Mouse (Mus musculus) heart, embryonic 15.5 days (tissue): Measurements from ENCODE around the gene Syn3. TPM values are rescaled to one million over a fixed set of nuclear protein-coding genes. Genes with fewer than 3 reads are reported as not detected.

Source experiments
- ATAC-seq: fragments of 200-750 bp; cut with Nextera tagmentation; replicated peaks from 2 replicates; pipeline ENCODE4 v1.8.0; 2017; ENCODE audit warnings: low read depth, moderate TSS enrichment; ENCODE audit not compliant: insufficient number of reproducible peaks, insufficient read depth, low FRiP score
- H3K27ac ChIP-seq: fragments of 300-500 bp; sonication (generic); 2 replicates; pipeline ENCODE4 v1.5.1; 2015; ENCODE audit warnings: mild to moderate bottlenecking, inconsistent platforms
- H3K27me3 ChIP-seq: fragments of 300-500 bp; sonication (generic); 2 replicates; pipeline ENCODE4 v1.6.1; 2015; ENCODE audit warnings: inconsistent platforms
- H3K36me3 ChIP-seq: fragments of 300-500 bp; sonication (generic); 2 replicates; pipeline ENCODE4 v1.6.1; 2015; ENCODE audit warnings: mild to moderate bottlenecking, inconsistent platforms
- H3K4me1 ChIP-seq: fragments of 300-500 bp; sonication (generic); replicated peaks from 2 replicates; pipeline ENCODE4 v1.6.1; 2015; ENCODE audit warnings: inconsistent platforms
- H3K4me2 ChIP-seq: fragments of 300-500 bp; sonication (generic); 2 replicates; pipeline ENCODE4 v1.6.1; 2015; ENCODE audit warnings: inconsistent platforms, mild to moderate bottlenecking, moderate library complexity
- H3K4me3 ChIP-seq: fragments of 300-500 bp; sonication (generic); 2 replicates; pipeline ENCODE4 v1.5.1; 2015; ENCODE audit warnings: mild to moderate bottlenecking, inconsistent platforms
- H3K9ac ChIP-seq: fragments of 300-500 bp; sonication (generic); 2 replicates; pipeline ENCODE4 v1.6.1; 2015; ENCODE audit warnings: mild to moderate bottlenecking, inconsistent platforms
- H3K9me3 ChIP-seq: fragments of 300-500 bp; sonication (generic); replicated peaks from 2 replicates; pipeline ENCODE4 v1.6.1; 2016; ENCODE audit warnings: inconsistent platforms
- WGBS: fragments of 180-500 bp; shearing (Covaris S2); methylation state at CpG from one replicate; pipeline ENCODE4 v1.1.7; 2015; ENCODE audit warnings: mixed read lengths; 5-methylcytosine and 5-hydroxymethylcytosine counted together
- polyA plus RNA-seq: library from polyadenylated mRNA; unstranded; fragments of >200 nt; fragmentation: Nextera tagmentation; extraction: Ambion mirVana; gene quantifications from 2 replicates; pipeline ENCODE4 v1.2.1, GENCODE M21; 2015

Syn3 gene
- polyA plus RNA-seq, 1 experiment from 2014 or later, result 0.82 TPM

DNA sequence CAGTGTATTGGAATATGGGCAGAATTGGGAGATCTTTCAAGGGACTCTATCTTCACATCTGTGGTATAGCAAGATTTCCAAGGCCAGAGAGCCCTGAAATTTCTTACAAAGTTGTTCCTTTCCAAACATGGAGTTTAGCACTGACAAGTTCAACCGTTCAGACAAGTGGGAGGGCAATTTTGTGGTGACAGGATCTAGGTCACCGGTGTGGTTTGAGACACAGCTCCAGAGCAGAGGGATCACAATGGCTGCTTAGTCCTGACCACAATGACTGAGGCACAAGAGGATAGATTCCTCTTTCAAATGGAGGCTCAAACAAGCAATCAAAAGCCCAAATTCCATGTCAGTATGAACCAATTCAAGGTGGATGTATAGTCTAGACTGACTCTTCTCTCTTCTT is 487.5 kb downstream of the Syn3 start:
- no peak overlapping the region for H3K9ac ChIP-seq
- no peak for ATAC-seq
- no peaks in the 10 kb centered on the region for H3K36me3 ChIP-seq
- no peak overlapping the region for H3K4me2 ChIP-seq
- no peaks in the 10 kb centered on the region for H3K4me1 ChIP-seq
- no peak overlapping the region for H3K4me3 ChIP-seq
- 77% methylated on average over 2 of the region's 2 CpGs for WGBS
- H3K27me3 ChIP-seq, result no peaks in the 10 kb centered on the region
- H3K27ac ChIP-seq, result no peak overlapping the region
- H3K9me3 ChIP-seq, result no peaks in the 10 kb centered on the region

DNA sequence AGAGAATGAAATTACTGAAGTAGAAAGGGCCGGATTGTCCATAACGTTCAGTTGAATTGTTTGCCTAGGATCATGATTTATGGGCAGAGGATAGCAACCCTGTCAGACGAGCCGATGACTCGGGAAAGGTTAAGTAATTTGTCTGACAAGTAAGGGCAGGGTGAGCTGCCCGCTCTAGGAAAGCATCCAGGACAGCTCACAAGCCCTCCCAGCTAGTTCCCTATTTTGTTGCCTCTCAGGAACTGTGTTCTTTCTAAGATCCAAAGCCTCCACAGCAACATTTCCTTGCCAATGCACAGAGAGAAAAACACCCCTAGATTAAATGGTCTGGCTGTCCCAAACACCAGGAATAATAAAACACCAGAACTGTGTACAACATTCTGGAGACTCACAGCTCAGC is 488.1 kb downstream of the Syn3 start:
- H3K36me3 ChIP-seq, result no peaks in the 10 kb centered on the region
- ATAC-seq, result no peak
- 48% methylated on average over 6 of the region's 6 CpGs for WGBS

GRCm38 (mm10) chr10:86009688-86010087 is 489.0 kb downstream of the Syn3 start:
- Histone ChIP-seq H3K4me2 (no peak overlapping the region), H3K4me3 (no peak overlapping the region), H3K9ac (no peak overlapping the region), H3K27ac (no peak overlapping the region), H3K36me3 (no peaks in the 10 kb centered on the region), H3K27me3 (no peaks in the 10 kb centered on the region), H3K4me1 (no peaks in the 10 kb centered on the region), H3K9me3 (no peaks in the 10 kb centered on the region)
- WGBS, result 81% methylated on average over 2 of the region's 2 CpGs
- ATAC-seq, result no peak

More for the DNA sequence above, 488.1 kb downstream of the Syn3 start:
- Histone ChIP-seq H3K9me3 (no peaks in the 10 kb centered on the region), H3K4me2 (no peak overlapping the region), H3K4me3 (no peak overlapping the region), H3K27ac (no peak overlapping the region), H3K27me3 (no peaks in the 10 kb centered on the region), H3K9ac (no peak overlapping the region), H3K4me1 (no peaks in the 10 kb centered on the region)

GRCm38 (mm10) chr10:86006455-86006854 is 492.2 kb downstream of the Syn3 start:
- Histone ChIP-seq H3K4me3 (no peak overlapping the region), H3K27me3 (no peaks in the 10 kb centered on the region), H3K36me3 (no peaks in the 10 kb centered on the region), H3K4me1 (no peaks in the 10 kb centered on the region), H3K4me2 (no peak overlapping the region), H3K27ac (no peak overlapping the region), H3K9ac (no peak overlapping the region), H3K9me3 (no peaks in the 10 kb centered on the region)
- WGBS, result 73% methylated on average over 5 of the region's 5 CpGs
- ATAC-seq, result no peak

Other genes starting within 250 kb of the Syn3 start
- gene Timp3, start 198.5 kb downstream of the Syn3 start, polyA plus RNA-seq, result 78.8 and 81.2 TPM in 2 replicates
- gene Hsp90b1, start 206.6 kb upstream of the Syn3 start, polyA plus RNA-seq, result 398 and 406 TPM in 2 replicates
- 1.4 and 1.7 TPM in 2 replicates for gene Ttc41, start 206.9 kb upstream of the Syn3 start, polyA plus RNA-seq